Mouse (Mus musculus): ENCODE results near the gene Btbd35f17. TPM values are rescaled to one million over a fixed set of nuclear protein-coding genes. Genes with fewer than 3 reads are reported as not detected.
"Not testable (repeated sequence)": the region's sequence is repeated elsewhere in the genome, so short reads cannot be mapped to it uniquely, and the experiment has no call there.

The Btbd35f17 gene
- total RNA-seq (2015): not detected in 2 replicates
- total RNA-seq (2017): not detected in 2 replicates

DNA sequence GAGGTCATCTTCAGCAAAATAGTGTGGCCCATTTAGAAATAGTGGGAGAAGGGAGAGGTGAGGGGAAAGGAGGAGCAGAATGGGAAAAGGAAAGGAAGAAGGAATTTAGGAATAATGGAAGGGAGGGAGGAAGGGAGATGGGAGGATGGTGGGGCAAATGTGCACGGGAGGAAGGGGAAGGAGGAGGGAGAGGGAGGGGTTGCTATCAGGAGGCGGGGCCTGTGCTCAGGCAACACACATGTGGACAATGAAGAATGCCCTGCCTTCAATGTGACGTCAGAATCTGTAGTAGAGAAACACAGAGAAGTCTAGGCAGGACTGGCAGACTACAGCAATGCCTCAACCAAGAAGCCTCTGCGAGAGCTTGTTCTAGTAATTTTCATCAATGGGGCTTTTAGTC lies at the start of gene Btbd35f17:
Gene Btbd35f17 (plus strand): TSS at position 301 of the 400 bp plus-strand sequence.
- not testable (repeated sequence) for ATAC-seq (ENCODE audit: poor library complexity, severe bottlenecking)

Other genes with a start within 250 kb of the Btbd35f17 start
- not detected in 2 replicates for gene Btbd35f28, start 174.1 kb upstream of the Btbd35f17 start, total RNA-seq (2015)
- not detected in 2 replicates for gene Btbd35f28, start 174.1 kb upstream of the Btbd35f17 start, total RNA-seq (2017)
- not detected in 2 replicates for gene Btbd35f20, start 79.4 kb upstream of the Btbd35f17 start, total RNA-seq (2015)
- gene Btbd35f20, start 79.4 kb upstream of the Btbd35f17 start, total RNA-seq (2017): not detected in 2 replicates

Measured in megakaryocyte, adult 5-6 weeks (primary cell).